Mouse (Mus musculus) liver, postnatal 0 days (tissue): Measurements from ENCODE around the gene Spop.

Source experiments
- CTCF ChIP-seq: sonication (generic); IDR thresholded peaks from 2 replicates; pipeline ENCODE4 v1.5.1; 2016; ENCODE audit warnings: antibody characterized with exemption, low read depth
- EP300 ChIP-seq: IDR thresholded peaks from 2 replicates; pipeline ENCODE4 v1.6.1; 2016; ENCODE audit warnings: antibody characterized with exemption, low read depth, mild to moderate bottlenecking

DNA sequence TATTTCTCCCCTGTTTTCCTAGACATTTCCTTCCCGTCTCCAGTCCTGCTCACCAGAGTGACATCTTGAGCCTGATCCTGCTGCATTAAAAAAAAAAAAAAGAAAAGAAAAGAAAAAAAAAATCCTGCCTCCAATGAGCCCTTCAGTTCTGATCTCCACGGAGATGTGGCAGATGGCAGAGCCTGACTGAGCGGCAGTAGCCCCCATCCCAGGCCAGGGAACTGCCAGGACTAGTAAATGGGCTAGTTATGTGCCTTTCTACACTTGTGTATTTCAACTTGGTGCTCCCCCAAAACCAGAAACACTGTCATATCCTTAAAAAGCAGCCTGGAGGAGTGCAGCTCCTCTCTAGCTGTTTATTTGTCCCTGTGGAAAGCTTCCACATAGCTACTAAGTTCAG lies 87.0 kb downstream of the Spop start:
- TF ChIP-seq CTCF (no peak), EP300 (no peak)
